Mouse (Mus musculus): ENCODE measurements around the gene Veph1.

DNA sequence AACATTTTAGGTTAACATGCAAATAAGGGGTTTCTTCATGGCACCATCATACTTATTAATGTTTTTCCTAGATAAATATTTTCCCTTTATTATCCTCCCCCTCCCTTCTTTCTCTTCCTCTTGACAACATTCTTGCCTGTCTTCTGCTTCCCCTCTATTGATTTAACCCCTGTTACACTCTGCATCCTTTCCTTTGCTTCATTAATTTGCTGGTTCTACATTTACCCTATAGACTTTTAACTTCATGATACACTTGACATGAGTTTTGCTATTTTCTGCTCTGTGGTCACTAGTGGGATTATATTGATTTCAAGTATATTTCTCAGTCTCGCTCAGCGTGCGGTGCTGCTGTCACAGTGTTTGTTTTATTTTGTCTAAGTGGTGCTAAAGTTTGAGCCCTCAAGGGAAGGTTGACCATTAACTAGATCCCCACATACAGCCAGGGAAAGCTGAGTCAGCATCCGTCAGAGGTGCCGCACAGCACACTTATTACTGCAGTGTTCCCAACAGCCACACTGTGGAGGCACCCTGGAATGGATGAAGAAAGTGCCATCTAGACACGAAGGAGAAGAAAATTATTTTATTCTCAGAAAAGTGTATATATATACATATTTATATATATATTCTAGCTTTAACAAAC lies 217.6 kb downstream of the Veph1 start:
- no peak for TF ChIP-seq CTCF (IDR thresholded peaks at IDR 0.05; ENCODE audit: low read depth, low read length)
- no peak for TF ChIP-seq TAL1 (conservative IDR thresholded peaks at IDR 0.05; ENCODE audit: low read depth, low read length)
- TF ChIP-seq GATA1 (IDR thresholded peaks at IDR 0.05; ENCODE audit: borderline replicate concordance, low read length), result no peak
